Mouse (Mus musculus): ENCODE results near the gene Sept11.

The Sept11 gene

GRCm38 (mm10) chr5:93127722-93128121 lies 34.5 kb downstream of the Sept11 start:
- no peak for DNase-seq (ENCODE audit: low spot score)

- no peak for DNase-seq (ENCODE audit: low spot score)
Observed at GRCm38 (mm10) chr5:93128765-93129164, 35.5 kb downstream of the Sept11 start.

DNA sequence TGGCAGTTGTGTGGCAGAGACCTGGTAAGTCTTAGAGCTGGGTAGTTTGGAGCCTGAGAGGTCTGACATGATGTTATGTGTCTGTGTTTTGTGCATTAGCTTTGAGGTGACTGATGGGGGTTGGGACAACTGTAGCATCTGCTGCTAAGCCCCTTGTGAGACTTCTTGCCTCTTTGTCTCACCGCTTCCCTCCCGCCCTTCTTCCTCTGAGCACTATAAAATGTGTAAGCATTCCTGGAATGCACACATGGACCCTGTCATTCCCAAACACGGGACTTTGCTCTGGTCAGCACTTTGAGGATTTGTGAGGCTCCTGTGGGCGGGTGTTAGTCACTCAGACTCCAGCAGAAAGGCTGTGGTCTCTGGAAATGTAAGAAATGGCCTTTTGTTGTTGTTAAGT lies 36.7 kb downstream of the Sept11 start:
- DNase-seq (ENCODE audit: low spot score): no peak

DNA sequence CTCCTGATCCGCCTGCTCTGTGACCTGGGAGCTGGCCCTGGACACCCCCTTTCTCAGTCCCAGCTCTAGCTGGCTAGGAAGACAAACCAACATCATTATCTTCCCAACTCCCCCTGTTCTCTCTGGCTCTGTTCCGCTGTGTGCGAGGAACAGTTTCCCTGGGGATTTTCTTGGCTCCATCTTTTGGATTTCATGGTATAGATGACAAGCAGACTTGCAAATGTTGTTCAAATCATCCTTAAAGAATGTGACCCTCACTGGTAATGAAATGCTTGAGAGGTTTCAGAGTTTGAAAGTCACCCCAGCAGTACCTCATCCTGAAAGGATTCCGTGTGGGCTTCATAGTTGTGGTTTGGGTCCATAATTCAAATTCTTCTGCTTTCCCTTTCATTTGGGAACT lies 38.2 kb downstream of the Sept11 start:
- DNase-seq (ENCODE audit: low spot score): no peak

DNA sequence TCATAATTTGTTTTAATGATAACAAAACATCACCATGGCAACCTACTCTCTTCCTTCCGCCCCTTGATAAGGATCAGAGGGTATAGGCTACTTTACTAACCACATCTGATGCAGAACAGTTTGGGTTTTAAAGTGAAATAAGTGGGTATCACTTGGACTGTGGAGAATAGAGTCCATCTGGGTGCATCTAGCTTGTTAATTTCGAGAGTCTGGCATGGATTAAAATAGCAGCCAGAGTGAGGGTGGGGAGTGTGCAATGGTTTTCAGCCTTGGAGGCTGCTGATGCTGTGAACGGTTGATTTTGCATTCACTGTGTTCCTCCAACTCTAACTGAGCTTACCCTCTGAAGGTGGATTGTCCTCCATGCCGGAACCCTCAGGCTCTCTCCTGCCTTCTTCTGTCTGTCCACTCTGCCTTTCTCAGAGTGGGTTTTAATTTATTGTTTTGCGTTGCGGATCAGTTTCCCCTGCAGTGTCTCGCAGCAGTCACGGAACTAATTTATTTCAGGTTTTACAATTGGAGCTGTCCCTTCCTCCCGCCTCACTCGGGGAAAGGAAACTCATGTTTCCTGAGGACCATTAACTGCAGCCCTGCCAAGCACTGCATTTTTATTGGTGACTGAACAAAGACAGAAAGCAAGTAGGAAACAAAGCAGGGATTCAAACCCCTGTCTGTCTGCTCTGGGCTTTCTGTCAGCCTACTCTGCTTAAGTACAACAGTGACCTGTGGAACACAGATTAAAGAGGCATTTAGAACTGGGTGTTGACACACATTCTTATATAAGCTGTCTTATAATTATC lies 40.4 kb downstream of the Sept11 start:
- no peak for DNase-seq (ENCODE audit: low spot score)

DNA sequence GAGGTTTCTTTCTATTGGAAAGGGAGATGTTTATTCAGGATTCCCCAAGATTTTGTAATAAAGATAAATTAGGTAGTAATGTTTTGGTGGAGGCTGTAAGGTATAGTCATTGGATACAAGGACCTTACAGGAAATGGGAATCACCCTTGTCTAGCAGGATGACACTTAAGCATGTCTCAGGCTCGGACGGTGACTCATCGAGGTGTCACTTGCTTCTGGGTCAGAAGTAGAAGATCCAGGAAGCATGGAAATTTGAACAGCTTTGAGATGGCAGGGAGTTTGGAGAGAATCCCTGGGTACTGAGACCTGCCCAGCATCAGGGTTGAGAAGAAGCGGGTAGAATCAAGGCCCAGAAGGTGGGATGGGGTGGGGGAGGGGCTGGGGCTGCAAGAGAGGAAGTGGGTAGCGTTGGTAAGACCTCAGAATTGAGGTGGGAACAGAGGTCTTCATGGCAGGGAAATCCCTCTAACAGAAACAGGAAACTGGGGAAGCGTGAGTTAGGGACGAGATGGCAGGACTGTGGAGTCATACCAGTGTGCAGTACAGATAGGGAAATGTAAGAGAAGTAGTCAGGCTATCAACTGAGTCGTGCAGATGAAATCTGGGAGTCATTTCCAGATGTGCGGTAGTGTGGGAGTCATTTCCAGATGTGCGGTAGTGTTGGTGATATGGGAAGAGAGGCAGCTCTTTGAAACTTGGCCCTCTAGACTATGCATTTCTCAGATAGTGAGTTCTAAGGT lies 42.3 kb downstream of the Sept11 start:
- DNase-seq (ENCODE audit: low spot score): no peak

- DNase-seq (ENCODE audit: low spot score): peak; percentile 66
Observed at GRCm38 (mm10) chr5:93136956-93137586, 43.8 kb downstream of the Sept11 start.

DNA sequence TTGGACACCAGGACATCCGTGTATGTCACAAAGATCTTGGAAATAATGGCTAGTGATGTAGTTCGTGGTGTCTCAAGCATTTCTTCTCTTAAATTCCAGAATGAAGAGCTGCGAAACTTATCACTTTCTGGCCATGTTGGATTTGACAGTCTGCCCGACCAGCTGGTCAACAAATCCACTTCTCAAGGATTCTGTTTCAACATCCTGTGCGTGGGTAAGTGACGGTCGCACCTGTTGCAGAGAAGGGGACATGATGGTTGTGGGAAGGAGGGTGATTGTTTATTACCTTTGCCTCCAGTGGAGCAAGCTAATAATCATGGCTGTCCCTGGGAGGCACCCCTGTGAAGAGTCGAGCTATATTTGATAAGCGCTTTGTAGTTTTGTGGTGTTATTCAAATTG lies 46.1 kb downstream of the Sept11 start:
- no peak for DNase-seq (ENCODE audit: low spot score)

DNA sequence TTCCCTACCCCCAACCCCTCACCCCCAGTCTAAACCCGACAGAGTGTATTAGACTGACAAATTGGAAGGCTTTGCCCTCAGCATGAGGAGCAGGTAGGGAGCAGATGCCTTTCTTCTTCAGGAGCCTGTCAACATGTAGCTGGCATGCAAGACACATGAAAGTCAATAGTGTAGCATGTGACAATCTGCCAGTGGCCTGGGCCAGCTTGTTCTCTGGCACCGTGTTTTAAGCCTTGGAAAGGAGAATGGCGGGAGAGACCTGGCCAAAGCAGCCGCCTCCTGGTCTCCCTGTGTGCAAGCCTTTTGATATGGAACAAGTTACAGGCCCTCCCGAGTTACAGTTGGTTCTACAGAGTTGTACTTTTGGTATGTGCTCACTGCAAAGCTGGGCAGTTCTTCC lies 47.5 kb downstream of the Sept11 start:
- no peak for DNase-seq (ENCODE audit: low spot score)

GRCm38 (mm10) chr5:93143360-93144091 lies 50.3 kb downstream of the Sept11 start:
- DNase-seq (ENCODE audit: low spot score): no peak

DNA sequence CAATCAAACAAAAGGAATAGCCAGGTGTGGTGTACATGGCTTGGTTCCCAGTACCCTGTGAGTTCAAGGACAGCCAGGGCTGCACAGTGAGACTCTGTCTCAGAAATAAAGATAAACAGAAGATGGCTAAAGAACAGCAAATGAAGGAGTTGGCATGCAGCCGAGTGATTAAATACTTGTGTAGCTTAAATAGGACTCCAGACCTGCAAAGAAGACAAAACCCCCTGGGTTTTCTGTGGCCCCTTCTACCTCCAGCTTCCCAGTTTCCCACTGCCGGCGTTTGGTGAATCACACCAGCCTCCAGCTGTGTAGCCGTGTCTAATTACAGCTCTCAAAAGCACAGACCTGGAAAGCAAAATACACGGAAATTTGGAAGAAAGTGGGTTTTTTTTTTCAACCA lies 51.6 kb downstream of the Sept11 start:
- no peak for DNase-seq (ENCODE audit: low spot score)

DNA sequence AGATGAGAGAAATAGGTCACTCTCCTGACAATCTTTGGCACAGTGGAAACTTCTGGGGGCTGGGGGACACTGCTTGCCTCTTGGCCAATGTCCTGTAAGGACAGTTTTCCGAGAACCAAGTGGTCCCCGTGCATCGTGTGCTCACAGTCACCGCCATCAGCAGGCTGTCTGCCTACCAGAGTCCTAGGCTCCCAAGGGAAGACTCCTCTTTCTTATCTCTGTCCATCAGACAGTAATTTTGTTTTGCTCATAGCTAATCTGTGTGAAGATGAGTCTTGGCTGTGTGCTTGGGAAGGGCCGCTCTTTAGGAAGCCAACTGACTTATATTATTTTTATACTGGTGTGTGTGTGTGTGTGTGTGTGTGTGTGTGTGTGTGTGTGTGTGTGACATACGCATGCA lies 52.3 kb downstream of the Sept11 start:
- no peak for DNase-seq (ENCODE audit: low spot score)

- no peak for DNase-seq (ENCODE audit: low spot score)
Observed at GRCm38 (mm10) chr5:93149969-93150777, 56.9 kb downstream of the Sept11 start.

GRCm38 (mm10) chr5:93151985-93152384 lies 58.7 kb downstream of the Sept11 start:
- DNase-seq (ENCODE audit: low spot score): no peak

GRCm38 (mm10) chr5:93152451-93152850 lies 59.2 kb downstream of the Sept11 start:
- DNase-seq (ENCODE audit: low spot score): peak; percentile 42

GRCm38 (mm10) chr5:93154401-93154800 lies 61.2 kb downstream of the Sept11 start:
- no peak for DNase-seq (ENCODE audit: low spot score)

GRCm38 (mm10) chr5:93163541-93163940 lies 70.3 kb downstream of the Sept11 start:
- peak; percentile 61 for DNase-seq (ENCODE audit: low spot score)

- no peak for DNase-seq (ENCODE audit: low spot score)
Observed at GRCm38 (mm10) chr5:93167919-93168516, 74.8 kb downstream of the Sept11 start.

- DNase-seq (ENCODE audit: low spot score): no peak
Observed at GRCm38 (mm10) chr5:93168654-93169053, 75.4 kb downstream of the Sept11 start.

- no peak for DNase-seq (ENCODE audit: low spot score)
Observed at GRCm38 (mm10) chr5:93171420-93171819, 78.2 kb downstream of the Sept11 start.

- DNase-seq (ENCODE audit: low spot score): no peak
Observed at GRCm38 (mm10) chr5:93172536-93172935, 79.3 kb downstream of the Sept11 start.

All from lung, postnatal 25 days (tissue).